Mouse (Mus musculus) Muller cell, postnatal 12 days (primary cell): ENCODE measurements around the gene Zbtb16.

ENCODE experiments used
- DNase-seq: peaks from one replicate; pipeline ENCODE4 v3.0.0-alpha.2; 2015; ENCODE audit errors: inconsistent ontology term

The Zbtb16 gene

DNA sequence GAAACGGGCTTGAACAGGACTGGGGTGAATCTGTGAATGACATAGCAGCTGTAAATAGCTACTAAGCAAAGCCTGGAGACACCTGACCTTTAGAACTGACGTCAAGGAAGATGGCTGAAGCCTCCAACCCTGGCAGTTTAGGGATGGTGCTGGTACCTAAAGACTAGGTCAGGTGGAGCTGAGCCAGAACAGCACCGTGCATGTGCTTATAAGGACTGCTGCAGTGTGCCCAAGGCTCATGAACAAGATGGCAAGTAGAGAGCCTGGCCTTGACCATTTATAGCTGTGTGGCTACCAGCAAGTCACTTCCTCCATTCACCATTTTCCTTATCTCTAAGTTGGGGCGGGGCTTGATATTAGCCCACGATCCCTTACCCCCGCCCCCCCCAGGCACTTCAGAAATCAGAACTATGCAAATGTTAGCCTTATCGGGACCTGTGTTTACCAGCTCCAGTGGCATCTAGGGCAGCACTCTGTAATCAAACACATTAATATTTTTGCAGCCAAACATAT, 9.6 kb downstream of the Zbtb16 start:
- no peak for DNase-seq

DNA sequence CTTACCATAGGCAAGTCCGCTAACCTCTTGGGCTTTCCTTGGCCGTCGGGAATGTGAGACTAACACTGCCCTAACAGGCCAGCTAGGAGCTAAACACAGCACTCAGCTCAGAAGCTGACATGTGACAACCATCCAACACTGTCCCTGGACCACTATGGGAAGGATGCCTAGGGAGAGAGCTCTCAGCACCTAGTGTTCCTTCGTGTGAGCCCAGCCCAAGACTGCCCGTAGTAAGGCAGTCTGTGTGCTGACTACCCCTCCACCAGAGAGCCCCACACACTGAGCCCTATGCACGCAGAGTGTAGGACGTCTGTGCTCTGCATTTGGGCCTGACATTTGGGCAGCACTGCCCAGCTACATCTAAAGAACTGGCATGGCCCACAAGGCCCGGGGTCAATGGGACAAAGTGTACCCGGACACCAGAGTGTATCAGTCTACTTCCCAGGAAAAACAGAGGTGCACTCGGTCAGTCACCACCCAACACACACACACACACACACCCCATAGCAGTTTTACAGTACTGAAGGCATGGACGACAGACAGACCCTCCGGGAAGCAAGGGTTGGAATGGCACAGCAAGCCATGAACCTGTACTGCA, 11.4 kb downstream of the Zbtb16 start:
- no peak for DNase-seq

DNA sequence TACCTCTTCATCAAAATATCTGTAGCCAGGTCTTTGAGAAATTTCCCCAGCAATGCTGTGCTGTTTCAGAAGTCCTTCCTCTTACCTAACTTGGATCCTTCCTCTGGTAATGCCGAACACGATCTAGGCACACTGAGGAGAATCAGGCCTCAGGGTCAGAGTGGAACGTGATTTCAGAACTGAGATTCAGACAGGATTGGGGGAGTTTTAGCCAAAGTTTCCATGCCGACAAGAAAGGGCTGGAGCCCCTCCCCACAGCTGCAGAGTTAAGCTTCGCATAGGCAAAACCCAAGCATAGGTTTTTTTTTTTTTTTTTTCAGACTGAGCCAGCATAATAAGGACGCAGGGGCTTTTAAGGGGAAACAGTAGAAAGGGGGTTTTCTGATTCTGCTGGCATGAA, 12.2 kb downstream of the Zbtb16 start:
- DNase-seq = no peak

DNA sequence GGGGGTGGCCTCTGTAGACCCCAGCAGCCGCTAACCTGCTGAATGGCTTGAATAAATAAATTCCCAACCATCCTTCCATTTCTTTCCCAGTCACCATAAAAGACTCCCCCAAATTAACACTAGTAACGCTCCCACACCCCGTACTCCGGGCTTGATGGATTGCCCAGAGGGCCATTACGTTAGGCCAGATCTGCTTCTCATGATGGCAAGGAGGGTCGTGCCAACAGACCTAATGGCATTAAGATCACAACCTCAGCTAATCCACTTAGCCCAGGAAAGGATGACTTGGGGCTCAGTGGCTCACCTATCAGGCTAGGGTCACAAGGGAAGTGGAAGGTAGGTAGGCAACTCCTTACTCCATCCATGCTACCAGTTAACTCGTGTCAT, 12.7 kb downstream of the Zbtb16 start:
- no peak for DNase-seq

DNA sequence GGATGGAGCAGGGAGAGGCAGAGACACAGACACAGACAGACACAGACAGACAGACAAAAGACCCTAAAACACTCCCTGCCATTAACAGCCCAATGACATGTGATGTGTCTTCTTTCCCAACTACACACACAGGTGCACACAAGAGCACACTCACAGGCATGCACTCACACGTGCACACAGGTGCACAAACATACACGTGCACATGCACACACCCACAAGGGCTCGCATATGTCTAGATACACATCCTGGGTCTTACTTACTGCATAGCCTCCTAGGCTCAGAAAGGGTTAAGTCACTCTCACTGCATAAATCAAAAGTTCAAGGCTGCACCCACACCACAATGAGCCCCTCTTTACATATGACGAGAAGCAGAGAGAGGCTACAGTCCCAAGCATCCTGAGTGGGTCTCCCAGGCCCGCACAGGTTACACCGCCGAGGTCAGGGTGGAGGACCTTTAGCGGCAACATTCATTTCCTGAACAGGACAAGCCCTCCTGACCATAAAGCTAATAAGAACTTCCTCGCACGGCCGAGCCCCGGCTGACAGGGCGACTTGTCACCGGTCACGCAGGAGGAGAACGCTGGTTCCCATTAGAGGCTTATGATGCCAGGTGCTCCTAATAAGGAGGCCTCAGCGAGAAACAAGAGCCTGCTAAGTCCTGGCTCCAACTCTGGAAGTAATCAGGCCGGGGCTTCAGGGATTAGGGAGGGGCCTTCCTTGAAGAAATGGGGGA, 13.3 kb downstream of the Zbtb16 start:
- DNase-seq = no peak

DNA sequence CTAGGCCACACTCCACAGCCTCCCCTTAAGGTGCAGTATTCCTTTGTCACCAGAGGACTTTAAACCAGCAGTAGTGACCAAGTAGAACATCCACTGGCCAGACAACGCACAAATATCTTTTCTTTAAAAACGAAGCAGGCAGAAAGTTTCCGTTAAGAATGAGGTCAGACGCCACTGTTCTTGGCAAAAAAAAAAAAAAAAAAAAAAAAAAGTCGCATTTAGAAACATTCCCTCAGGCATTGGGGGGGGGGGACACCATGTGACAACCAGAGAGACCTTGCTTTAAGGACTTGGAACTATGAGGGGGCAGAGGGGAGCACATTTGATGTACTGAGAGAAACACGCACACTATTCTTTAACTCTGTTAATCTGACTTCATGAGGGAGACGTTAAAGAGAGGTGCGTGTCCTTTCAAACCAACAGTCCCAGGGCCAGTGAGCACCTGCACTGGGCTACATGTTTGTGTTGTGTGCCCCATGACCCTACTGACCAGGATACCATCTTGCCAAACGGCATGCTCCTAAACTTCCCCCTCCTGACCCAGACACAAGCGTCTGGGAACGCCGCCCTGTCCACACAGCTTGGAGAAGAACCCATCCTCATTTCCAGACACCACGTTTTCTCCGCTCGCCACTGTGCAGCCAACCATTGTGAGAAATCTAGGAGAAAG, 14.0 kb downstream of the Zbtb16 start:
- no peak for DNase-seq

DNA sequence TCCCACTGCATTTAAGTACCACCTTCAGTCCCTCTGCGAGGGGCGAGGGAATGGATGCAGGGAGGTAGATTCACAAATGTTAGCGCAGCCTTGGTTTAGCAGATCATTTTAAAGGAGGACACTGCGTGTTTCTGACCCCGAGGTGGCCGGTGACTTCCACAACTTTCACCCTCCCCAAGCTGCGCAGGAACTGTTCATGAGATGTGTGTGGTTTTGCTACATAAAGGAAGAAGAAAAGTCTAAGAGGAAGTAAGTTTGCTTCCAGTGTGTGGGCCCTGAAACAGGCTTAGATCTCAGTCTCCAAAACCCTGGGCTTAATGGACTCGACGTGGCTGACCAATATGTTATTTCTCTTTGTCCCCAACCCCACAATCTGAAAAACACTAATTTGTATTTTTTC, 14.6 kb downstream of the Zbtb16 start:
- no peak for DNase-seq

DNA sequence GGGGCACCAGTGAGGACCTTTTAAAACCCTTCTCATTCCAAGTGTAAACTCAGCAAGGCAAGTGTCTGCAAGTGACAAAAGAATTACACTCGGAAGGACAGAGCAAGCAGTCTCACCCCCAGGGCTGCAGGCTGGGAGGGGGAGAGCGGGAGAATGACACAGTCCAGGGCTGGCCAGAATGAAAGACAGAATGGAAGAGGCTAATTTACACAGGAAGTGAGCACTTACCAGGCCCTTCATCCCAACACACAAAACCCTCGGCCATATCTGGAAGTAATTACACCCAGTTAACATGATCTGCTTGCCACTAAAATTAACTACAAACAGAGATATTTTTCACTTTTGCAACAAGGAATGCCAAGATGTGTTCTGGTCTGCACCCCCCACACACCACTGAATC, 15.2 kb downstream of the Zbtb16 start:
- no peak for DNase-seq

DNA sequence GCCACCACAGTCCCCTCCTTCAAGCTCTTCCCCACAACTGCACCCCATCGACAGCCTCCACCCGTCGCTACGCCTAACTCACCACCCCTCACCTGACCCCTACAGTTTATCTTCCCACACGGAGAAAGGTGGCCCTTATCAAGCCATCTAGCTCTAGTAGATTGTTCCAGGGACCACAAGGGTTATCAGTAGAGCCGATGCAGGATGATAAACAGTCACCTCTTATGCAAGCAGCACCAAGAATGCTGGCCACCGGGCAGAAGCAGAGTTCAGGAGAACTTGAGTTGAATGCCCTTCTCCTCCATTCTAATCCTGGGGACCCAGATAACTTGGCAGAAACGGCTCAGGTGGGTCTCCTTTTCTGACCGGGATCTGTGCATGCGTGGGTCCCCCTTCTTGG, 16.3 kb downstream of the Zbtb16 start:
- DNase-seq = no peak

DNA sequence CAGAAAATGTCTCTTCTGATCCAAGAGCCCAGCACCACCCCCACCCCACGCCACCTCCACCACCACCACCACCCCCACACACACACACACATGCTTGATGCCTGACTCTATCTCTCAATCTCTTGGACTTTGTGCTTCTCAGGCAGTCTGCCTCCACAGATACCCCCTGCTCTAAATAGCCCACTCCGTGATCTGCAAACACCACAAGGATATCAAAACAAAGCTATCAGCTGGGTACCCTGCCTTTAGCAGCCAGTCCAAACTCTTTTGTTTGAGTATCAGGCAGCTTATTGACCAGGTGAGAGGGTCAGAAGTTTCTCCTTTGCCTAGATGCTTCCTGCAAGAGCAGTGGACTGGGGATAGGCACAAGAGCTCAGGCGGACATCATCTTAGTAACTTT, 16.9 kb downstream of the Zbtb16 start:
- no peak for DNase-seq

DNA sequence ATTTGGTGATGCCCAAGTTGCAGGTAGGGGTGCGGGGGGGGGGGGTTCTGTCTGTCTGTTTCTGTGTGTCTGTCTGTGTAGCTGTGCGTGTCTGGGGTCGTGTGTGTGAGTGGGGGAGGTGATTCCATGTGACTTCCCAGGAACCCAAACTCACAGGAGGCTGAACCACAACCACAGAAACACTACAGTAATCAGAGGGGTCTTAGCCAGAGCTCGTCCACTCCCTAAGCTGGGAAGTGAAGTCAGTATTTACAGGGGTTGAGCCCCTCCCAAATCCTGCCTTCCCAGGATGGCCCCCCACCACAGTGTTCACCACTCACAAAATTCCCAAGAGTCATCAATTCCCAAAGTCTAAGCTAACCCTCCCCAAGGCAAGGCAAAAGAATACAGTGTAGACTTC, 18.1 kb downstream of the Zbtb16 start:
- no peak for DNase-seq

DNA sequence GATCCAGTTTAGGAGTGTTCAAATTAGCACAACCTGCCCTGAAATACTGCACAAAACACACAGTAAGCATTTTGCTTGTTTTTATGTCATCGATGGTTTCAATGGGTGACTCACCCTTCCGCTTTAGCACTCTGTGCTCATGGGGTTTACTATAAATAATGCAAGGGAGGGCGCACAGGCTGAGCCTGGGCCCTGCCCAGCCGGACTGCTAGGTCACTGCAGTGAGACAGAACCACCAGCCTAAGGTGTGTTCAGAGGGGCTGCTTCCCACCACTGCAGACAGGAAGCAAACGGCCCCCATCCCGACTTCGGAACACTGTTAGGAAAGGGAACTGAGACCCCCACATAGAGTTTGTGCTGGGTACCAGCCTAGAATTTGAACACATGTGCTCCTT, 18.6 kb downstream of the Zbtb16 start:
- DNase-seq = no peak

DNA sequence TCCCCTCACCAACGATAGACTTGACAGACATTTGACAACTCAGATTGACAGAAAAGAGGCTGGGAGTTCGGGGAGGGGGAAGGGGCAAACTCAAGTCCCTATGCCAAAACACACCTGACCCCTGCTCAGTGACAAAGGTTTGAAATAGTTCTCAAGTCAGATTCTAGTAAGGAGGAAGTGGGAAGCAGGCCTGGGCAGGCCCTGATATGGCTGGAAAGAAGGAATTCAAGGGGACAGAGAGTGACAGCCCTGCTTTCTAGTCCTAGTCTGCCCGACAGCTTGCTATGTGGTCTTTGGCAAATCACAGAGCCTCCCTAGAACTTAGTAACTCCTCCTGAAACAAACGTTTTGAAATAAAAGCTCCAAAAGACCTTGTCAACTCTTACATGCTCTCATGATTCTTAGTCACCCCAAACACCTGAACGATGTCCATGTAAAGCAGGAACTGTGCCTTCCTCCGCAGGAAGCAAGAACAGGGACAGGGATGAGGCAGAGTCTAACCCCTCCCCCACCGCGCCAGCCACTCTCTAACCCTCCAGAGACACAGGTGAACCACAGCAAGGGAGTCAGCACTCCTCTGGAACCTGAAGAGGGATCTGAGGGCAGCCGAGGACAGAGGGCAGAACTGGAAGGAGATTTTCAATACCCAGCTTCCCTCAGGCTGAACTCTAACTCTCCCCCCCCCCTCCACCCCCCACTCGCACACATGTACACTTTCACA, 19.2 kb downstream of the Zbtb16 start:
- DNase-seq = no peak

DNA sequence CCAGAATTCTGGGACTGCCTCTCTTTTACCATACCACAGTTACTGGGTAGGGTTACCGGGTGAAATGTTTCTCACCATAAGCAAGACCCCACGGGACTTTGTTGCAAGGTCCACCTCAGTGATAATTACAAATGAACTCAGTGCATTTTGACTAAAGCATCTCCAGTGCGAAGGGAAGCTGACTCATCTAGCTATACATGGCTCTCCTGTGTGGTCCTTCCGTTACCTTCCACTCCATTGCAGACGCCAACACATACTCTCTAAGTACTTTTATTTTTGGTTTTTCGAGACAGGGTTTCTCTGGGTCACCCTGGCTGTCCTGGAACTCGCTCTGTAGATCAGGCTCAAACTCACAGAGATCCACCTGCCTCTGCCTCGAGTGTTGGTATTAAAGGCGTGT, 19.9 kb downstream of the Zbtb16 start:
- DNase-seq = no peak

DNA sequence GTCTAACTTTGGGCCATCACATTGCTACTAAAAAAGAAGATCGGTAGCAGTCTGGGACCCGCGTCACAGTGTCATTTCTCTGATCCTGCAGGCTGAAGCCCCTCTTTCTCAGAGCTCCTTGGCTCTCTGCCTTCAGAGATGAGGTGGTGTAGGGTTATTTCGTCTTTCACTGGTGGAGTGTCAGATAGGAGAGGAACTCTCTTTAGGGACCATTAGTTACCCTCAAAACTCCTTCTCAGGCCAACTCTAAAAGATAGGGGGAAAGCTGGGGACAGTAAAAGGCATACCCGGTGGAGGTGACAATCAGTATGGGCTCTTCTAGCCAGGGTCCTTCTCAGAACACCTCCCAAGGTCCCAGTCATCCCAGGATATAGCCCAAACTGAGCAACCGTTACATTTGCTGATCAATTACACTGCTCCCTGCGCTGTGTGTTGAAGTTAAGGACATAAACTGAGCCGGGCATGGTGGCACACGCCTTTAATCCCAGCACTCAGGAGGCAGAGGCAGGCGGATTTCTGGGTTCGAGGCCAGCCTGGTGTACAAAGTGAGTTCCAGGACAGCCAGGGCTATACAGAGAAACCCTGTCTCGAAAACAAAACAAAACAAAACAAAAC, 21.0 kb downstream of the Zbtb16 start:
- DNase-seq = no peak

DNA sequence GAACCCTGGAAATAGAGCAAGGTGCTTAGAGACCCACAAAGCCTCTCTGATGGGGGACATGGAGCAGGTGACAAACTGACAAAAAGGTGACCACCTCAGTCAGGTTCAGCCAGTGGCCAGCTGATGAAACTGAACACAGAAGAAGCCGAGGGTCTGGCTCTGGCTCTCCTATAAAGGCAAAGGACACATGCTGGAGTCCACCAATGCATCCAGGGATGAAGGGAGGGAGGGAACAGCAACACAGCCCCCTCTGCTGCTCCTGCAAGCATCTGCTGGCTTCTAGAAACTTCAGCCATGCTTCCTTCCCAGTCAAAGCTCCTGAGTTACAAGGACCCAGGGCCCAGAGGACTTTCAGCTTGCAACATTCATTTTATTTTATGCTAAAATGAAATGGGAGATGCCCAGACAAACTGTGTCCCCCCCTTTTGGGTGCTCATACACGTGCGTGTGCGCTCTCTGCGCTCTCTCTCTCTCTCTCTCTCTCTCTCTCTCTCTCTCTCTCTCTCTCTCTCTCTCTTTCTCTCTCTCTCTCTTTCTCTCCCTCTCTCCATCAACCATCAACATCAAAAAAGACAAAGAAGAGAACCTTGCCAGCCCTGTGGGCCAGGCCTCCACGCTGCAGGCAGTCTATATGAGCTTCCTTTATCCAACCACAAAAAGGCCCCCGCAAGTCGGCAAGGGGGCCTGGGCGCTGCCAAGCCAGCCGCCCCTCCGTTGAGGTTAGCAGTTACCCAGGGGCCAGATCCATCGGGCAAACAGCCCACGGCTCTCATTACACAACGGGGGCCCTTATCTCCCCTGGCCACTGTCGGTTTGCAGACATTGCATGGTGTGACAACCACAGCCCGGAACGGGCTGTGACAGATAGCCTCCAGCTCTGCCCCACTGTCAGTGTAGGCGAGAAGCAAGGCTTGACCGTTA, 21.8 kb downstream of the Zbtb16 start:
- no peak for DNase-seq

DNA sequence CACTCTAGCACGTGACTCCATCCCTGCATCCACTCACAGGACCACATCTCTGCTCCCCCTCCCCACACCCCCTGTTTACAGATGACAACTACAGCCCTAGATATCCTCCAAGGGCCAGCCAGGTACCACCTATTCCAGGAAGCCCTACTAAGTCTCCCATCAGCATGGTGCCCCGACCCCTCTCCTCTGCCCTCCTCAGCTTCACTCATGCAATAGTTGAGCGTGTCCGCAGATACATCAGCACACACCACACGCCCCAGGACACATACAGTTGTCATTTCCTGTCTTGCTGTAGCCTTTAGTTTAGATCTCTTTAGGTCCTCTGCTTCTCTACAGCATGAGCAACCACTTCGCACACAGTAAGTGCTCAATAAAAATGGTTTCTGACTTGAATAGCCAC, 23.7 kb downstream of the Zbtb16 start:
- DNase-seq = no peak

DNA sequence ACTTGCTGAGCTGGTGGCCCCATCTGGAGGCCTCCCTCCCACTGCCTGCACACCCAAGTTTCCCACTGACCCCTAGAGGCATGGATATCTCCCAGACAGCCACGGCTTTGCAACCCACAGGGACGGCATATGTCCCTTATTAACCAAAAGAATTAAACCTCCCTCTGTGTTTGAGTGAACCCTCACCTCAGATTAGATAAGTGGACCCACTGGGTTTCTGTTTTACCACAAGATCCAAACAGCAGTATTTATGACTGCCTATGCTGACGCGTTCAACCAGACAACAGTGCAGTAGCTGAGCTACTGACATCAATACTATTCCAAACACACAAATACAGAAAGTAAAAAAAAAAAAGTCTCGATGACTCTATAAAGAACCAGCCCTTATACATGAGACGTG, 29.4 kb downstream of the Zbtb16 start:
- no peak for DNase-seq

DNA sequence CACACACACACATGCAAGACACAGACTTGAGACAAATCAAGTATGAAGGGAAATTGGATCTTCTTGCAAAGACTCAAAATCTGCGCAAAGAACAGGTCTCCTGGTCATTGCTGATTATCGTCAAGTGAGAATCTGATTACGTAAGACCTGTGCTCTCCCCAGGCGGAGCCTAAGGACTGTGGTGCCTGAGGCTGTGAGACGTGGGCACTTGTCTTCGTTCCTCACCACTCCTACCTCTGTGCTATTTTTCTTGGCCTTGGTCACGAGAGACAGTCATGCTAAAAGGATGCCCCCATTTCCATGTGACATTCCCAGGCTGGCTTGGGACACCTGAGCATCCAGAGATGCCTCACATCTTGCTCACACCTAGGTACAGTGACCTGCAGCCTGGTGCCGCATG, 30.2 kb downstream of the Zbtb16 start:
- DNase-seq = no peak

DNA sequence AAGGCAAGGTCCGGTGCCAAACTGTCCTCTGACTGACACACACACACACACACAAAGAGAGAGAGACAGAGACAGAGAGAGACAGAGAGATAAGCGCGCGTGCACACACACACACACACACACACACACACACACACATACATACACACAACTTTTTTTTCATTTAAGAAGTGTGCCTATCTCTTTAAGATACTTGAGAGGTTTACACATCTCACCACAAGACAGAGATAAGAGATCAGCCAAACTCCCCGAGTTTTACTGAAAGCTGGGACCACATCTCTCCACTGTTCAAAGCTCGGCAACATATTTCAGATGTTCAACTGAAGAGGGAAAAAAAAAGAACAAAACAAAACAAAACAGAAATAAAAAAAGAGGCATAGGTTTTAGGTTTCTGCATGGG, 31.5 kb downstream of the Zbtb16 start:
- no peak for DNase-seq
